Mouse (Mus musculus): ENCODE measurements around the gene Fam187b.
A peak's percentile ranks its signal among the peaks of the same experiment; 100 is the strongest.

Fam187b gene

GRCm38 (mm10) chr7:30958866-30959487 lies 14.6 kb upstream of the Fam187b start:
- DNase-seq, result no peak

DNA sequence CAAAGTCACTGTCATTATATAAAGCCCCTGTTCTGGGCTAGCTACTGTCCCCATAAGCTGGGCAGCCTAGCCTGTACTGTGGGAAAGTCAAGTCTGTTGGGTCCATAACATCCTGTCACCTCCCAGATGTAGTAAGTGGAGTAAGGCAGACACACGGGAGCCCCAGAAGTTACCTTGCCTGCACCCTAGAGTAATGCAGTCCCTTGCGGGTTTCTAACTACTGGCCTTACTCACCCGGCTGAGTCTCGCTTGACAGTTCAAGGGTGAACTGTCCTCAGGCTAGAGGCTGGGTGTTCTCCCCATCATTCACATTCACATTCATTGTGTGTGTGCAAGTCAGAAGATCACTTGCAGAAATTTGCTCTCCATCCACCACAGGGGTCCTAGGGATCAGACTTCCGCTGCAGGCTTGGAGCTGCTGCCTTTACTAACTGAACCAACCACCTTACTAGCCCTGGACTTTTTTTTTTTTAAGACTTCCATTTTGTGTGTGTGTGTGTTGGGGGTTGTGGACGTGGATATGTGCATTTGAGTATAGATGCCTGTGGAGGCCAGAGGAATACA lies 13.7 kb upstream of the Fam187b start:
- no peak for DNase-seq

DNA sequence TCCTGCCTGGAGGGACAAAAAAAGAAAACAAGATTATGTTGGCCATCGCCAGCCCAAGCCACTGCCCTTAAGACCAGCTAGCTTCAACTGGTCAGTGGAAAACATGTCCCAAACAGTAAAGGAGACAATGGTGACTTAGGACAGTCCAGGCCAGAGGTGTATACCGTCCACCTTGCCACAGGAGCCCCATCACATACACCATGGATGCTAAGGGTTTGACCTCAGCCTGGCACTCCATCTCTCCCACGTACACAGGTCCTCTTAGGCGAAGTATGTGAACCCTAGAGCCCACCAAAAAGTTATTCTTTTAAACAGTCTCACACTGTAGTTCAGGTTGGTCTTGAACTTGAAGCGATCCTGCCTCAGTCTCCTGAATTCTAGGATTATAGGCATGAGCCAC lies 10.7 kb upstream of the Fam187b start:
- DNase-seq, result no peak

DNA sequence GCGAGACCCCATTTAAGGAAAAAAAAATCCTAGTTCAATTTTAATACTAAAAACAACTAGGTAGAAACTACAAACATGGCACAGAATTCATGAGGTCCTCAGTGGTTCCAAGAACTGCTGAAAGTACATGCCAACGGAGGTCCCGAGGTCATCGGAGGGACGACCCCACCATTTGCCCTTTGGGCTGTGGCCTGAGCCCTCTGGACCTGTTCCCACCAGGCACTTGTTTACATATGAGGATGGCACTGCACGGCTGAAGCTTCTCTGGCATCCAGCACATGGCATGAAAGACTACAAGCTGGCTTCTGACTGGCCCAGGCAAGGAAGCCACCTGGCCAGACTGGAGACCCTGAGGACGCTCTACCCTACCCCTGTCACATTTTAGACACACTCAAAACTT lies 9.2 kb upstream of the Fam187b start:
- DNase-seq, result no peak

DNA sequence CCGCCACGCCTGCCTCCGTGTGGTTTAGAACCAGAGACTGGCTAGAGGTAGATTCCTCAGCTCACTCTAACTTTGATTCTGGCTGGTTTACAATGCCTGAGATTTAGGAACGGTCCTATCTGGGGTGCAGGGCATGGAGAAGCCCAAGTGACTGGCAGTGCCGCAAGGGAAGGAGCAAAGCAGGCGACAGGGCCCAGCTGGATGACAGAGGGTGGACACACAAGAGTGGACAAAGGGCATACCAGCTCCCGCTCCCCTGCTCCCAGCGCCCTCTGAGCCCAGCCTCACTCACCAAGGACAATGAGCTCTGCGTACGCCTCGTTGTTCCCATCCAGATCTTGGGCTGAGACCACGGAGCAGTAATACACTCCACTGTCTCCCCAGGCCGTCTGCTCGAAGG lies 7.9 kb upstream of the Fam187b start:
- DNase-seq, result no peak

- no peak for DNase-seq
These were observed 6.9 kb upstream of the Fam187b start for GRCm38 (mm10) chr7:30966657-30967056.

DNA sequence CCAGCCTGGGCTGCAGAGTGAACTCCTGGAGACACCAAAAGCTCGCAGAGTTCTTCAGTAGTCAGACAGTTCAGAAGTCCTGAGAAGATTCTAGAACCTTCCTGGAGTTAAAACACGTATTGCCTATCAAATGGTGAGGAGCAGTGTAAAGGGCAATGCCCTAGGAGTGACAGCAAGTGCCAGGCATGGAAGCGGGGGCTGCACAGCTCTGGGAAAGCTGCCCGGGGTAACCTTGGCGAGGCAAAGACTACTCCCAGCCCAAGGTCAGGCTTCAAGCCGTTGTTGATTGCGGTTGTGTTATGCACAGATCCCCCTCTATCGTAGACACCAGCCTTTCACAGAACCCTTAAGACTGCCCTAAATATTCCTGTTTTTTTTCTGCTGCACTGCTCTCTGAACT lies 5.0 kb upstream of the Fam187b start:
- no peak for DNase-seq

GRCm38 (mm10) chr7:30969174-30969573 lies 4.4 kb upstream of the Fam187b start:
- DNase-seq, result no peak

GRCm38 (mm10) chr7:30971901-30972300 lies 1.7 kb upstream of the Fam187b start:
- DNase-seq, result no peak

GRCm38 (mm10) chr7:30972426-30973250 lies 952 bp upstream of the Fam187b start:
- DNase-seq, result no peak

- DNase-seq, result no peak
These were observed 414 bp upstream of the Fam187b start, which contains the start of gene Lsr for GRCm38 (mm10) chr7:30973251-30973500. TSS of gene Lsr (minus strand) at chr7:30973464.

DNA sequence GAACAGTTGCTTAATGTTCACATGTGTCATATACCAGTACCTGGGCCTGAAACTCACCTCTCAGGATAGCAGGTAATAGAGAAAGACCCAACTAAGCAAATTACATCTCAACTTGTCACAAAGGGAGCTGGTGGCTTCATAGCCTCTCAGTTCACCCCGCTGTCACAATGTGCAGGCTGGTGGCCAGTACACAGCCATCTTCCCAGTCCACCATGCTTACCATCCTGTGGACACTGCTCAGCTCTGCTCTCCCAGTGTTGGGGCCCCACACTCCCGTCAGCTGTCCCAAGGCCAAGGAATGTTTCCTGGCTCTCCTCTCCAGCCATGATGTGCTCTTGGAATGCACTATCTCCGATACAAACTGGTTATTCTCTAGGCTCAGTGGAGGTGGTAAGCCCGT lies 8.1 kb downstream of the Fam187b start:
- no peak for DNase-seq

DNA sequence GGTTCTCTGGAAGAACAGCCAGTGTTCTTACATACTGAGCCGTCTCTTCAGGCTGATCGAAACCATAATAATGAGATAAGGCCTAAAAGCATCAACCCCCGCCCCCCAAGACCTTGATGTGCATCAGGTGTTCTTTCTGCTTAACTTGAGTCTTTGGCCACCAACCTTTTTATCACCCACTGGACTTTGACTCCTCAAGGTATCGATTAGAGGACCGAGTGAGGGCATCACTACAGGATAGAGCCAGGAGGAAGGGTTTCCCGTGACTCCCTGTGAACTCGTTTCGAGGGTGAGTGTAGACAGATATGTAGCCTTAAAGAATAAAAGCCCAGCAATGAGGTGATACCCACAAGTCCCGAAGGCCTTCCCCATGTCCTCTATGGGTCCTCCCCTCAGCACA lies 11.8 kb downstream of the Fam187b start:
- no peak for DNase-seq

DNA sequence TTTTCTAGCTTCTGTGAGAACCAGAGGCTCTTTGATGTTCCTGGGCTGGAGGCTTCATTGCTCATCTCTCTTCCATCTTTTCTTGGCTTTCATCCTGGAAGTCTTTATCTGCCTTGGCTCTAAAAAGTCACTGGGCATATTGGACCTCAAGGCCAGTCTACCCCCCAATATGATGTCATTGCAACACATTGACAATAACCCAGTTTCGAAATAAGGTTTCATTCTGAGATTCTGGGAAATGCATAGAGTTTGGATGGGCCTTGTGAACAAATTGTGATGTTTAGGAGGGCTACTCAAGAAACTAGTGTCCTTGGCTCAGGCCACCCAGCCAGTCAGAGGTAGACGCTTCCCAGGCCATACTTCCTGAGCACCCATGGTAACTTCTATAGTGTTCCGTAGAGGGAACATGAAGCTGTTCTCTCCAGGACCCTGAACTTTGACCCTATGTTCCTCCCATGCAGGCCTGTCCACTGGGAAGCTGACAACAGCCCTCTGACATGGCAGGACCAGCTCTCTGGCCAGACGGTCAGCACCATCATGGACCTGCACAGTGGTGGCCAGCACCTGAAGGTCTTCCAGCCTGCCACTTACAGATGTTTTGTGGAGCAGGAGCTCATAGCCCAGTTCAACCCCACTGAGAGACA lies 15.1 kb downstream of the Fam187b start:
- no peak for DNase-seq

- no peak for DNase-seq
These were observed 18.6 kb downstream of the Fam187b start for GRCm38 (mm10) chr7:30992148-30992547.

- DNase-seq, result no peak
These were observed 20.4 kb downstream of the Fam187b start for GRCm38 (mm10) chr7:30993986-30994385.

DNA sequence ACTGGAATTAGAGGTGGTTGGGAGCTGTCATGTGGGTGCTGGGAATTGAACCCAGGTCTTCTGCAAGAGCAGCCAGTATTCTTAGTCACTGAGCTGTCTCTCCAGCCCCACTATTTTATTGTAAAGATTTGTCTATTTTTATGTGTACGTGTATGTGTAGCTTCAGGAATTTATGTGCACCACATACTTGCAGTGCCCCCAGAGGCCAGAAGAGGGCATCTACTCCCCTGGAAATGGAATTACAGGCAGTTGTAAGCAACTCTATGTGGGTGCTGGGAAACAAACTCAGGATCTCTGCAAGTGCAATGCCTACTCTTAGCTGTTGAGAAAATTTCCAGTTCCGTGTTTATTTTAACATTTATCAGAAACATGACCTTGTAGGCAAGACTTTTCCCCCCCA lies 22.9 kb downstream of the Fam187b start:
- DNase-seq, result no peak

- DNase-seq, result peak; percentile 24
These were observed 27.0 kb downstream of the Fam187b start for GRCm38 (mm10) chr7:31000505-31001020.

- DNase-seq, result no peak
These were observed 29.1 kb downstream of the Fam187b start for GRCm38 (mm10) chr7:31002650-31003049.

GRCm38 (mm10) chr7:31007775-31008174 lies 34.2 kb downstream of the Fam187b start:
- DNase-seq, result no peak

- no peak for DNase-seq
These were observed 34.6 kb downstream of the Fam187b start for GRCm38 (mm10) chr7:31008175-31008574.

DNA sequence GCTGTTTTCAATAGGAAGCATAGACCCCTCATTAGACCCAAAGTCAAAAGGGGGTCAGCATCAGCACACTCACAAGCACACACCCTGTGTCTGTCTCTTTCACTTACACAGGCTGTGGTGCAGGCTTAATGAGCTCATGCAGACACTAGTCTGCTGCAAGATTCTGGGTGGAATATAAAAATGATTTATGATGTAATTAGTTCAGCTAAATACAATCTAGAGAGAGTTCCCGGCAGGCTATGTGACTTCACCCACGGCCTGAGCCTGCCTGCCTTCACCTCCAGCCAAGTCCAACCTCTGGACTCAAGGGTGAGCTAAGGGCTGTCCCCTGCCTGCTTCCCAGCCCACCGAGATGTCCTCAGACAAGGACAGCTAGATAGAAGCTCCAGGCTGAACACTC lies 35.3 kb downstream of the Fam187b start:
- DNase-seq, result no peak

- no peak for DNase-seq
These were observed 39.4 kb downstream of the Fam187b start for GRCm38 (mm10) chr7:31012971-31013370.
